Mouse (Mus musculus) liver, embryonic 14.5 days (tissue): Measurements from ENCODE around the gene Lsamp.

Experiments used
- CTCF ChIP-seq: IDR thresholded peaks from 2 replicates; pipeline ENCODE4 v1.5.1; 2016; ENCODE audit warnings: antibody characterized with exemption, low read depth, control low read depth
- EP300 ChIP-seq: IDR thresholded peaks from 2 replicates; pipeline ENCODE4 v1.6.1; 2016; ENCODE audit warnings: antibody characterized with exemption, low read depth

GRCm38 (mm10) chr16:41935701-41936100, 1951.5 kb downstream of the Lsamp start:
- TF ChIP-seq CTCF, result no peak
- no peak for TF ChIP-seq EP300
